Mouse (Mus musculus): ENCODE measurements at regions not wholly inside any gene's neighbourhood (a gene's known extent, or its start where the extent isn't known, plus 50 kb on each side); places are given as distances from the start of the nearest gene placed in this dataset.

- Histone ChIP-seq H3K27me3 (ENCODE audit: control insufficient read depth, insufficient read depth, low read length) (no peaks in the 10 kb centered on the region), H3K36me3 (ENCODE audit: control insufficient read depth, insufficient read depth, low read length) (no peaks in the 10 kb centered on the region)
Observed at GRCm38 (mm10) chr5:102206456-102206855, 136.7 kb upstream of the Wdfy3 start.

GRCm38 (mm10) chr5:102206953-102207352 is 137.2 kb upstream of the Wdfy3 start:
- H3K9me3 ChIP-seq (ENCODE audit: control insufficient read depth, low read length), result no peaks in the 10 kb centered on the region
- 6% methylated on average over 16 of the region's 16 CpGs for WGBS
- DNase-seq (ENCODE audit: low spot score), result peak; percentile 77
- no peaks in the 10 kb centered on the region for H3K4me1 ChIP-seq (ENCODE audit: control insufficient read depth, insufficient read depth, low read length)
- no peaks in the 10 kb centered on the region for H3K27me3 ChIP-seq (ENCODE audit: control insufficient read depth, insufficient read depth, low read length)
- H3K9ac ChIP-seq (ENCODE audit: low read length), result no peak overlapping the region
- peak; percentile 67; the same call in 1 of the 2 replicates for ATAC-seq (ENCODE audit: insufficient read depth, low FRiP score, low TSS enrichment)
- no peaks in the 10 kb centered on the region for H3K36me3 ChIP-seq (ENCODE audit: control insufficient read depth, insufficient read depth, low read length)
- H3K27ac ChIP-seq (ENCODE audit: low read depth, low read length), result no peak overlapping the region
- H3K4me3 ChIP-seq (ENCODE audit: low read depth, low read length), result no peak overlapping the region
- H3K4me2 ChIP-seq (ENCODE audit: low read depth), result peak overlapping the region; percentile 29; the same call in 1 of the 2 replicates

More at GRCm38 (mm10) chr5:102206456-102206855, 136.7 kb upstream of the Wdfy3 start:
- DNase-seq (ENCODE audit: low spot score), result no peak
- H3K4me2 ChIP-seq (ENCODE audit: low read depth), result no peak overlapping the region
- WGBS, result 55% methylated on average over 4 of the region's 4 CpGs
- no peak for ATAC-seq (ENCODE audit: insufficient read depth, low FRiP score, low TSS enrichment)
- H3K9me3 ChIP-seq (ENCODE audit: control insufficient read depth, low read length), result no peaks in the 10 kb centered on the region
- no peak overlapping the region for H3K4me3 ChIP-seq (ENCODE audit: low read depth, low read length)
- no peaks in the 10 kb centered on the region for H3K4me1 ChIP-seq (ENCODE audit: control insufficient read depth, insufficient read depth, low read length)
- no peak overlapping the region for H3K9ac ChIP-seq (ENCODE audit: low read length)
- no peak overlapping the region for H3K27ac ChIP-seq (ENCODE audit: low read depth, low read length)

- no peak overlapping the region for H3K27ac ChIP-seq (ENCODE audit: low read depth, low read length)
- no peaks in the 10 kb centered on the region for H3K36me3 ChIP-seq (ENCODE audit: control insufficient read depth, insufficient read depth, low read length)
- H3K9ac ChIP-seq (ENCODE audit: low read length), result no peak overlapping the region
- H3K27me3 ChIP-seq (ENCODE audit: control insufficient read depth, insufficient read depth, low read length), result no peaks in the 10 kb centered on the region
- no peaks in the 10 kb centered on the region for H3K9me3 ChIP-seq (ENCODE audit: control insufficient read depth, low read length)
- DNase-seq (ENCODE audit: low spot score), result peak; percentile 46
- no peak overlapping the region for H3K4me2 ChIP-seq (ENCODE audit: low read depth)
- 65% methylated on average over 6 of the region's 6 CpGs for WGBS
- no peaks in the 10 kb centered on the region for H3K4me1 ChIP-seq (ENCODE audit: control insufficient read depth, insufficient read depth, low read length)
- ATAC-seq (ENCODE audit: insufficient read depth, low FRiP score, low TSS enrichment), result no peak
- no peak overlapping the region for H3K4me3 ChIP-seq (ENCODE audit: low read depth, low read length)
Observed at GRCm38 (mm10) chr5:102213145-102213544, 143.4 kb upstream of the Wdfy3 start.

- 73% methylated on average over 6 of the region's 6 CpGs for WGBS
- Histone ChIP-seq H3K27me3 (ENCODE audit: control insufficient read depth, insufficient read depth, low read length) (no peaks in the 10 kb centered on the region), H3K36me3 (ENCODE audit: control insufficient read depth, insufficient read depth, low read length) (no peaks in the 10 kb centered on the region), H3K4me2 (ENCODE audit: low read depth) (no peak overlapping the region), H3K4me3 (ENCODE audit: low read depth, low read length) (no peak overlapping the region), H3K4me1 (ENCODE audit: control insufficient read depth, insufficient read depth, low read length) (no peaks in the 10 kb centered on the region), H3K9ac (ENCODE audit: low read length) (no peak overlapping the region), H3K27ac (ENCODE audit: low read depth, low read length) (no peak overlapping the region), H3K9me3 (ENCODE audit: control insufficient read depth, low read length) (no peaks in the 10 kb centered on the region)
- DNase-seq (ENCODE audit: low spot score) (no peak), ATAC-seq (ENCODE audit: insufficient read depth, low FRiP score, low TSS enrichment) (no peak)
Observed at GRCm38 (mm10) chr5:102227131-102227530, 157.4 kb upstream of the Wdfy3 start.

GRCm38 (mm10) chr5:102242614-102243013 is 172.9 kb upstream of the Wdfy3 start:
- Histone ChIP-seq H3K27me3 (ENCODE audit: control insufficient read depth, insufficient read depth, low read length) (no peaks in the 10 kb centered on the region), H3K27ac (ENCODE audit: low read depth, low read length) (no peak overlapping the region), H3K4me1 (ENCODE audit: control insufficient read depth, insufficient read depth, low read length) (no peaks in the 10 kb centered on the region), H3K36me3 (ENCODE audit: control insufficient read depth, insufficient read depth, low read length) (no peaks in the 10 kb centered on the region), H3K9ac (ENCODE audit: low read length) (no peak overlapping the region), H3K4me2 (ENCODE audit: low read depth) (no peak overlapping the region), H3K4me3 (ENCODE audit: low read depth, low read length) (no peak overlapping the region), H3K9me3 (ENCODE audit: control insufficient read depth, low read length) (no peaks in the 10 kb centered on the region)
- WGBS, result 93% methylated on average over 5 of the region's 5 CpGs
- no peak for DNase-seq (ENCODE audit: low spot score)
- no peak for ATAC-seq (ENCODE audit: insufficient read depth, low FRiP score, low TSS enrichment)

GRCm38 (mm10) chr5:102244706-102245105 is 175.0 kb upstream of the Wdfy3 start:
- Histone ChIP-seq H3K36me3 (ENCODE audit: control insufficient read depth, insufficient read depth, low read length) (no peaks in the 10 kb centered on the region), H3K9me3 (ENCODE audit: control insufficient read depth, low read length) (no peaks in the 10 kb centered on the region), H3K9ac (ENCODE audit: low read length) (no peak overlapping the region), H3K27ac (ENCODE audit: low read depth, low read length) (no peak overlapping the region), H3K4me2 (ENCODE audit: low read depth) (no peak overlapping the region), H3K27me3 (ENCODE audit: control insufficient read depth, insufficient read depth, low read length) (no peaks in the 10 kb centered on the region), H3K4me1 (ENCODE audit: control insufficient read depth, insufficient read depth, low read length) (no peaks in the 10 kb centered on the region), H3K4me3 (ENCODE audit: low read depth, low read length) (no peak overlapping the region)
- no peak for DNase-seq (ENCODE audit: low spot score)
- ATAC-seq (ENCODE audit: insufficient read depth, low FRiP score, low TSS enrichment), result no peak
- 85% methylated on average over 6 of the region's 6 CpGs for WGBS

- WGBS, result 76% methylated on average over 5 of the region's 5 CpGs
Observed at GRCm38 (mm10) chr5:102248747-102249146, 179.0 kb upstream of the Wdfy3 start.

GRCm38 (mm10) chr5:102251076-102251475 is 181.4 kb upstream of the Wdfy3 start:
- Histone ChIP-seq H3K9me3 (ENCODE audit: control insufficient read depth, low read length) (no peaks in the 10 kb centered on the region), H3K4me2 (ENCODE audit: low read depth) (no peak overlapping the region), H3K4me1 (ENCODE audit: control insufficient read depth, insufficient read depth, low read length) (no peaks in the 10 kb centered on the region), H3K9ac (ENCODE audit: low read length) (no peak overlapping the region), H3K36me3 (ENCODE audit: control insufficient read depth, insufficient read depth, low read length) (no peaks in the 10 kb centered on the region), H3K27ac (ENCODE audit: low read depth, low read length) (no peak overlapping the region), H3K27me3 (ENCODE audit: control insufficient read depth, insufficient read depth, low read length) (no peaks in the 10 kb centered on the region), H3K4me3 (ENCODE audit: low read depth, low read length) (no peak overlapping the region)
- no peak for DNase-seq (ENCODE audit: low spot score)
- no peak for ATAC-seq (ENCODE audit: insufficient read depth, low FRiP score, low TSS enrichment)
- 91% methylated on average over 7 of the region's 7 CpGs for WGBS

More at GRCm38 (mm10) chr5:102248747-102249146, 179.0 kb upstream of the Wdfy3 start:
- Histone ChIP-seq H3K4me3 (ENCODE audit: low read depth, low read length) (no peak overlapping the region), H3K27me3 (ENCODE audit: control insufficient read depth, insufficient read depth, low read length) (no peaks in the 10 kb centered on the region), H3K9me3 (ENCODE audit: control insufficient read depth, low read length) (no peaks in the 10 kb centered on the region), H3K36me3 (ENCODE audit: control insufficient read depth, insufficient read depth, low read length) (no peaks in the 10 kb centered on the region), H3K4me1 (ENCODE audit: control insufficient read depth, insufficient read depth, low read length) (no peaks in the 10 kb centered on the region), H3K27ac (ENCODE audit: low read depth, low read length) (no peak overlapping the region), H3K4me2 (ENCODE audit: low read depth) (no peak overlapping the region), H3K9ac (ENCODE audit: low read length) (no peak overlapping the region)
- no peak for ATAC-seq (ENCODE audit: insufficient read depth, low FRiP score, low TSS enrichment)
- DNase-seq (ENCODE audit: low spot score), result no peak

- no peak overlapping the region for H3K9ac ChIP-seq (ENCODE audit: low read length)
- no peak overlapping the region for H3K27ac ChIP-seq (ENCODE audit: low read depth, low read length)
- no peaks in the 10 kb centered on the region for H3K4me1 ChIP-seq (ENCODE audit: control insufficient read depth, insufficient read depth, low read length)
- no peaks in the 10 kb centered on the region for H3K36me3 ChIP-seq (ENCODE audit: control insufficient read depth, insufficient read depth, low read length)
- DNase-seq (ENCODE audit: low spot score) (no peak), ATAC-seq (ENCODE audit: insufficient read depth, low FRiP score, low TSS enrichment) (no peak)
- no peaks in the 10 kb centered on the region for H3K27me3 ChIP-seq (ENCODE audit: control insufficient read depth, insufficient read depth, low read length)
- H3K9me3 ChIP-seq (ENCODE audit: control insufficient read depth, low read length), result no peaks in the 10 kb centered on the region
- no peak overlapping the region for H3K4me2 ChIP-seq (ENCODE audit: low read depth)
- WGBS, result 29% methylated on average over 2 of the region's 2 CpGs
- no peak overlapping the region for H3K4me3 ChIP-seq (ENCODE audit: low read depth, low read length)
Observed at GRCm38 (mm10) chr5:102253786-102254185, 184.1 kb upstream of the Wdfy3 start.

Measured in neural tube, embryonic 11.5 days (tissue).